Mouse (Mus musculus): Measurements from ENCODE around the gene Npdc1. TPM values are rescaled to one million over a fixed set of nuclear protein-coding genes. Genes with fewer than 3 reads are reported as not detected.

The Npdc1 gene
- polyA plus RNA-seq (2016; fragmentation: Nextera tagmentation; extraction: Ambion mirVana), result 192 and 198 TPM in 2 replicates

- H3K9me3 ChIP-seq, result no peaks in the 10 kb centered on the region
These were observed at the start of gene Npdc1 for GRCm38 (mm10) chr2:25399051-25399450. Npdc1 (plus strand) TSS chr2:25399351.

DNA sequence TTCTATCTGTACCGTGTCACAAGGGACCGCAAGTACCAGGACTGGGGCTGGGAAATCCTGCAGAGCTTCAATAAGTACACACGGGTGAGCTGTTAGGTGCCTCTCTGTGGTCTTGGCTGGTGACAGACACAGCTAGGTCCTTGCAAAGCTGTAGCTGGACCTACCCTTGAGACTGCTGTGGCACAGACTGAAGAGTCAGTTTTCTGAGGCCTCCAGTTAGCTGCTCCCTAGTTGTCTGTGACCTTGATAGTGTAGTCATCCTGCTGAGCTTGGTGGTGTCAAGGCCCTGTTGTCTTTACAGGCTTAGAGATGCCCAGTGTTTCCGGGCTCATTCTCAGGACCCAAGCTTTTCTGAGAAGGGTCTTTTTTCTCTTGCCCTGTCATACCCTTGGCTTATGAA lies 49.7 kb upstream of the Npdc1 start:
- peaks cover 91% of the 10 kb centered on the region for H3K36me3 ChIP-seq (replicated peaks)
- no peak overlapping the region for H3K4me3 ChIP-seq (replicated peaks)
- no peak overlapping the region for H3K4me2 ChIP-seq
- H3K27ac ChIP-seq, result no peak overlapping the region
- no peaks in the 10 kb centered on the region for H3K27me3 ChIP-seq
- H3K4me1 ChIP-seq, result no peaks in the 10 kb centered on the region
- H3K9ac ChIP-seq, result no peak overlapping the region
- H3K9me3 ChIP-seq, result no peaks in the 10 kb centered on the region
- 89% methylated on average over 4 of the region's 4 CpGs for WGBS
- ATAC-seq (ENCODE audit: low FRiP score), result no peak

More at GRCm38 (mm10) chr2:25399051-25399450, at the start of gene Npdc1:
- no peak within 1 kb of the TSS for H3K9ac ChIP-seq
- H3K27ac ChIP-seq, result no peak within 1 kb of the TSS
- 73% methylated on average over 8 of the region's 8 CpGs for WGBS
- no peak within 1 kb of the TSS for H3K4me3 ChIP-seq (replicated peaks)
- no peak for ATAC-seq (ENCODE audit: low FRiP score)
- H3K4me1 ChIP-seq, result peaks cover 33% of the 10 kb centered on the region
- no peaks in the 10 kb centered on the region for H3K36me3 ChIP-seq (replicated peaks)
- H3K27me3 ChIP-seq, result peaks cover 78% of the 10 kb centered on the region
- H3K4me2 ChIP-seq, result no peak within 1 kb of the TSS

- ATAC-seq (ENCODE audit: low FRiP score), result no peak
- no peaks in the 10 kb centered on the region for H3K9me3 ChIP-seq
- 93% methylated on average over 3 of the region's 3 CpGs for whole genome bisulfite sequencing
- peaks cover 79% of the 10 kb centered on the region for H3K36me3 ChIP-seq (replicated peaks)
- H3K4me3 ChIP-seq (replicated peaks), result no peak overlapping the region
- H3K27me3 ChIP-seq, result no peaks in the 10 kb centered on the region
- H3K27ac ChIP-seq, result no peak overlapping the region
- H3K4me1 ChIP-seq, result peaks cover 10% of the 10 kb centered on the region
- no peak overlapping the region for H3K4me2 ChIP-seq
- no peak overlapping the region for H3K9ac ChIP-seq
These were observed 48.5 kb upstream of the Npdc1 start for GRCm38 (mm10) chr2:25350701-25351100.

GRCm38 (mm10) chr2:25354211-25354610 lies 44.9 kb upstream of the Npdc1 start:
- no peak overlapping the region for H3K4me2 ChIP-seq
- ATAC-seq (ENCODE audit: low FRiP score), result no peak
- 86% methylated on average over 6 of the region's 6 CpGs for WGBS
- no peak overlapping the region for H3K4me3 ChIP-seq (replicated peaks)
- no peaks in the 10 kb centered on the region for H3K27me3 ChIP-seq
- H3K27ac ChIP-seq, result no peak overlapping the region
- H3K4me1 ChIP-seq, result peaks cover 21% of the 10 kb centered on the region
- peaks cover 46% of the 10 kb centered on the region for H3K36me3 ChIP-seq (replicated peaks)
- H3K9me3 ChIP-seq, result no peaks in the 10 kb centered on the region
- H3K9ac ChIP-seq, result no peak overlapping the region

DNA sequence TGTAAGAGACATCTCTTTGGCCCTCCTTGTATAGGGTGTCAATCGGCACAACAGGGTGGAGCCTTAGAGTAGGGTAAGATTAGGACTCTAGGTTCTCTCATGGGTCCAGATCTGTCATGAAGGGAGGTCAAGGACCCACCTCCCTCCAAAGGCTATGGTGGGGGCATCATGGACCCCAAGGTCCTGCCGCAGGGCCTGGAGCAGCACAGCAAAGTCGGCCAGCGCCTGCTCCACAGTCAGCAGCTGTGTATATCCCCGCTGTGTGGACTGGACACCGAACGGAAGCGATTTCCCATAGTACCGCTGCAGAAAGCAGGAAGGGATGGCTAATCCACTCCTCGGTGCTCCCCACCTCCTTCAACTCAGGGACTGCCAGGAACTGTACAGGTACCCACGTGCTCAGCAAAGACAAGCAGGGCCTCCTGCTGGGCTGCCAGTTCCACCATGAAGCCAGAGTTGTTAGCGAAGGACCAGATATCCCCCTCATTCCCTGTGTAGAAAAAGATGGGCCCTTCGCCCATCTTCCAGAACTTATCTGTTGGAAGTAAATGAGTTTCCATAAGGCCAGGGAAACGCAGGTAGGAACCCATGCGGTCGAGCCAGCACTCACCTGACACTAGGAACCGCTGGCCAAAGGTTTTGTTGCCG lies 43.6 kb upstream of the Npdc1 start:
- Histone ChIP-seq H3K36me3 (replicated peaks) (peaks cover 32% of the 10 kb centered on the region), H3K27ac (no peak overlapping the region), H3K9ac (peak overlapping the region; percentile 62), H3K4me3 (replicated peaks) (peak overlapping the region; percentile 51), H3K9me3 (no peaks in the 10 kb centered on the region), H3K4me1 (peaks cover 21% of the 10 kb centered on the region), H3K4me2 (peak overlapping the region; percentile 85), H3K27me3 (no peaks in the 10 kb centered on the region)
- WGBS, result 38% methylated on average over 18 of the region's 18 CpGs
- peak; percentile 4; the same call in 1 of the 2 replicates for ATAC-seq (ENCODE audit: low FRiP score)

DNA sequence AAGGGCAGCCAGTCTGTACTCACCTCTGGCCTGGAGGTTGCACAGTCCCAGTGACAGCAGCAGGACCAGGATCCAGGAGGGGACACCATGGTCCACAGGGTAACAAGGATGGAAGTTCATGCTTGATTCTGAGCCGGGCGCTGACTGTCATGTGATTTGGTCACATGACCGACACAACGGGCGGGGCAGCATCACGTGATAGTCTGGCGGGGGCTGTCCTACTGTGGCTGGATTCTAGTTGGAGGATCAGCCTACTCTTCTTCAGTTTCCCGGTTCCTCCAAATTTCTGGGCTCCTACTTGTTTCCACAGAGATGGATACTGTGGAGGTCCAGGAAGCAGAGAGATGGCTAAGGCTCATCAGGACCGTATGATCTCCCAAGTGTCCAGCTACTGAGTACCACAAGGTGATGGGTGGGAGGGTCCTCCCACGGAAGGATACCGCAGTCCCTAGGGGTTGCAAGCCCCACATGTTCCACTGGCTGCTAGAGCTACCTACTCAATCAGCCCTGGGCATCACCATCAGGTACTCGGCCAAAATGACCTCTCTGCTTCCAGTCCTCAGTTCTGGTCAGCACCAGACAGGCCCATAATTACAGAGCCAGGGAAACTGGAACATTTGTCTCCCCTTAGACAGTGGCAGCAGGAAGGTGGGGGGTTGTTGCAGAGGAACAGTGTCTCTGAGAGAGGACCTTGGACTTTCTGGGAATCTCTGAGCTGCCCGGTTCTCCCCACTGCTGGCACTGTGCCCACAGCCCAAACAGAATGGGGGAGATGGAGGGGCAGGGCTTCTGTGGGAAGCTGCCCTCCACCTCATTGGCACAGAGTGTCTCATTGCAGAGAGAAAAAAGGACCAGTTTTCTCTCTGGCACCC lies 42.7 kb upstream of the Npdc1 start, which contains the start of gene Dpp7:
Dpp7 (minus strand) TSS at position 152 of the 872 bp plus-strand sequence.
- peak within 1 kb of the TSS; percentile 85 for H3K4me2 ChIP-seq
- H3K27ac ChIP-seq, result no peak within 1 kb of the TSS
- H3K4me3 ChIP-seq (replicated peaks), result peak within 1 kb of the TSS; percentile 51
- ATAC-seq (ENCODE audit: low FRiP score), result peak; percentile 90
- H3K36me3 ChIP-seq (replicated peaks), result peaks cover 23% of the 10 kb centered on the region
- no peaks in the 10 kb centered on the region for H3K9me3 ChIP-seq
- H3K27me3 ChIP-seq, result no peaks in the 10 kb centered on the region
- H3K4me1 ChIP-seq, result peaks cover 21% of the 10 kb centered on the region
- peak within 1 kb of the TSS; percentile 62 for H3K9ac ChIP-seq
- 5% methylated on average over 13 of the region's 13 CpGs for WGBS

DNA sequence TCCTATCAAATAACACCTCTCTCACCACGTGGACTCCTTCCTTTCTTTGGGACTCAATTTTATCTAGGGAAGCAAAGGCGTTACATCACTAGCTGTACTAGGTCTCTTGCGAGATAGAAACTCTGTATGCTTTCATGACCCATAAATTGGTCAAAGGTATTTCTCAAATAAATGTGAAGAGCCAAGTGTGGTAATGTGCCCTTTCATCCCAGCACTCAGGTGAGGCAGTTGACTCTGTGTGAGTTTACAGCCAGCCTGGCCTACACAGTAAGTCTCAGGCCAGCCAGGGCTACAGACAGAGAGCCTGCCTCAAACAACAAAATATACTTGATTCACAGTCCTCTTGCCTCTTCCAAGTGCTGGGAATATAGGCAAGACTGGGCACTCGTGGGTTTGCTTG lies 39.3 kb upstream of the Npdc1 start:
- 81% methylated on average over 4 of the region's 4 CpGs for WGBS
- no peak overlapping the region for H3K27ac ChIP-seq

GRCm38 (mm10) chr2:25363478-25364178 lies 35.5 kb upstream of the Npdc1 start:
- no peak for ATAC-seq (ENCODE audit: low FRiP score)
- H3K9me3 ChIP-seq, result no peaks in the 10 kb centered on the region
- 66% methylated on average over 13 of the region's 13 CpGs for WGBS
- no peak overlapping the region for H3K9ac ChIP-seq
- H3K36me3 ChIP-seq (replicated peaks), result no peaks in the 10 kb centered on the region
- H3K4me3 ChIP-seq (replicated peaks), result no peak overlapping the region
- H3K27ac ChIP-seq, result no peak overlapping the region
- H3K4me1 ChIP-seq, result peaks cover 11% of the 10 kb centered on the region
- H3K27me3 ChIP-seq, result peaks cover 52% of the 10 kb centered on the region
- H3K4me2 ChIP-seq, result no peak overlapping the region

More for the DNA sequence above, 39.3 kb upstream of the Npdc1 start:
- H3K9me3 ChIP-seq, result no peaks in the 10 kb centered on the region
- no peak overlapping the region for H3K9ac ChIP-seq
- H3K27me3 ChIP-seq, result peaks cover 22% of the 10 kb centered on the region
- H3K4me1 ChIP-seq, result peaks cover 22% of the 10 kb centered on the region
- ATAC-seq (ENCODE audit: low FRiP score), result no peak
- no peaks in the 10 kb centered on the region for H3K36me3 ChIP-seq (replicated peaks)
- H3K4me3 ChIP-seq (replicated peaks), result no peak overlapping the region
- no peak overlapping the region for H3K4me2 ChIP-seq

DNA sequence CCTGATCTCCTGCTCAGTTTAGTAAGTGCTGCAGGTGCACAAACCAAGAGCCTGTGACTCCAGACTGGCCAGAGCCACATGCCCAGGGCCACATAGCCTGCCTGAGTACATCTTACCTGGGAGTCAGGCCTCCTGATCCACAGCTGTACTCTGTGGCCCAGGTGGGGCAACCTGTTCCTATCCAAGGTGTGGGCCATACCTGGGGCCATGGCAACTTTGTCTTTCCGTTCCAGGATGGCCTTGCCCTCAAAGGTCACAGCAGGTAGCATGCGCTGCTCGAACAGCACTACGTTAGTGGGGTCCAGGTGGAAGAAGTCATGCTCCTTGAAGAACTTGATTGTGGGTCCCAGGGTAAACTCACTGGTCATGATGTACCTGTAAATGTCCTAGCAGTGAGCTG lies 34.8 kb upstream of the Npdc1 start:
- no peak overlapping the region; the same call in 1 of the 2 replicates for H3K4me2 ChIP-seq
- no peaks in the 10 kb centered on the region for H3K9me3 ChIP-seq
- peaks cover 11% of the 10 kb centered on the region for H3K4me1 ChIP-seq
- H3K36me3 ChIP-seq (replicated peaks), result no peaks in the 10 kb centered on the region
- H3K9ac ChIP-seq, result no peak overlapping the region
- no peak overlapping the region for H3K27ac ChIP-seq
- 88% methylated on average over 4 of the region's 4 CpGs for WGBS
- peaks cover 56% of the 10 kb centered on the region for H3K27me3 ChIP-seq
- ATAC-seq (ENCODE audit: low FRiP score), result no peak
- no peak overlapping the region for H3K4me3 ChIP-seq (replicated peaks)

DNA sequence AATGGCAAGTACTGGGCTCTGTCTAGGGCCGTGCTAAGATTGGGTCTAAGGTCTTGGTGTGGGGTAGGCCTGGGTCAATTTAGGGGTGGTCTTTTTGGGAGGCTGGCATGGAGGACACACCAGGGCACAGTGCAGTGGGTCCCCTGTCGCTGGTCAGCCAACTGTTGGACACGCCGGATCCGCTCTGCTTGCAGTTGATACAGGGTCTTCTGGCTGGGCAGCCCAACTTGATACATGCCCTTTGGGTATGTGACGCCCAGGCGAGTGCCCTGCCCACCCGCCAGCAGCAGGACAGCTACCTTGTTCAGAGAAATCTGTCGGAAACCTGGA lies 34.4 kb upstream of the Npdc1 start:
- Histone ChIP-seq H3K27me3 (peaks cover 57% of the 10 kb centered on the region), H3K4me3 (replicated peaks) (peak overlapping the region; percentile 52), H3K27ac (no peak overlapping the region), H3K9me3 (no peaks in the 10 kb centered on the region), H3K9ac (no peak overlapping the region), H3K4me2 (peak overlapping the region; percentile 97), H3K36me3 (replicated peaks) (no peaks in the 10 kb centered on the region), H3K4me1 (peaks cover 11% of the 10 kb centered on the region)
- 33% methylated on average over 9 of the region's 9 CpGs for whole genome bisulfite sequencing
- peak; percentile 17; the same call in 1 of the 2 replicates for ATAC-seq (ENCODE audit: low FRiP score)

DNA sequence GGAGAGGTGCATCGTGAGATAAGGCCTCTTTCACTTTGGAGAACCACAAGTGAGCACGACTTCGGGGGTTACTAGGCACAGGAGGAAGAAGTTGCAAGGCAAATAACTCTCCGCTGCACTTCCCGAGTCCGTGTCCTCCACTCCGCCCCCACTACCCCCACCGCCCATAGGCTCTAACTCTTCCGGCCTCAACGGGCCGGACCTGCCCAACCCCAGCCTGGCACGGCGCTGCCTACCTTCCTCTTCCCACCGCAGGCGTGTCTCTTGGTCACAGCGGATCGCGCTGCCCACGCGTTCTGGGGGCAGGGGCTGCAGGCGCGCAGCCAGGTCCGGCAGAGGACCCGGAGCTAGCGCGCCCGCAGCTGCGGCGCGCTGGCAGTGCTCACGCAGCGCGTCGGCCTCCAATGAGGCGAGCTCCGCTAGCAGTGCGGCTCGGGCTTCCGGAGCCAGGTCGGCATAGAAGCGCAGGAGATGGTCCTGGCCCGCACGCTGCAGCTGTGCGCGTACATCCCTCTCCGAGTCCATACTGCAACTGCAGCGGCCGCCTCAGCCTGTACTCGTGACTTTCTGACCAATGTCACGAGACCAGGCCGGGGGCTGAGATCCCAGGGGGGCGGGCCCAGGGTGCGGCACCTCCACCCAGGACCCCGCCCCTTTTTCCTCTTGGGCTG lies 33.9 kb upstream of the Npdc1 start, which contains the start of gene Uap1l1:
Uap1l1 (minus strand) TSS at position 592 of the 671 bp plus-strand sequence.
- H3K4me2 ChIP-seq, result peak within 1 kb of the TSS; percentile 97
- peak within 1 kb of the TSS; percentile 69 for H3K9ac ChIP-seq
- H3K27ac ChIP-seq, result no peak within 1 kb of the TSS
- peaks cover 11% of the 10 kb centered on the region for H3K4me1 ChIP-seq
- peak; percentile 59 for ATAC-seq (ENCODE audit: low FRiP score)
- WGBS, result under 1% methylated on average over 54 of the region's 54 CpGs
- peaks cover 57% of the 10 kb centered on the region for H3K27me3 ChIP-seq
- H3K36me3 ChIP-seq (replicated peaks), result no peaks in the 10 kb centered on the region
- peak within 1 kb of the TSS; percentile 52 for H3K4me3 ChIP-seq (replicated peaks)
- no peaks in the 10 kb centered on the region for H3K9me3 ChIP-seq
